Mouse (Mus musculus): Measurements from ENCODE around the gene 2310022A10Rik.
A peak's percentile ranks its signal among the peaks of the same experiment; 100 is the strongest.

2310022A10Rik gene

GRCm38 (mm10) chr7:27590088-27590487 is 37.1 kb downstream of the 2310022A10Rik start:
- DNase-seq (ENCODE audit: extremely low spot score, low spot score), result no peak

GRCm38 (mm10) chr7:27590566-27591213 is 37.7 kb downstream of the 2310022A10Rik start:
- DNase-seq (ENCODE audit: extremely low spot score, low spot score), result no peak

GRCm38 (mm10) chr7:27591266-27592216 is 38.5 kb downstream of the 2310022A10Rik start, which contains the start of gene Akt2:
Gene Akt2 (plus strand): TSS chr7:27591552.
- peak; percentile 95 for DNase-seq (ENCODE audit: extremely low spot score, low spot score)

- no peak for DNase-seq (ENCODE audit: extremely low spot score, low spot score)
Measured at GRCm38 (mm10) chr7:27592217-27592929, 39.3 kb downstream of the 2310022A10Rik start.

GRCm38 (mm10) chr7:27592934-27593645 is 40.1 kb downstream of the 2310022A10Rik start:
- DNase-seq (ENCODE audit: extremely low spot score, low spot score), result no peak

- DNase-seq (ENCODE audit: extremely low spot score, low spot score), result no peak
Measured at GRCm38 (mm10) chr7:27596586-27597503, 43.8 kb downstream of the 2310022A10Rik start.

GRCm38 (mm10) chr7:27598053-27598452 is 45.0 kb downstream of the 2310022A10Rik start:
- no peak for DNase-seq (ENCODE audit: extremely low spot score, low spot score)

GRCm38 (mm10) chr7:27601628-27602027 is 48.6 kb downstream of the 2310022A10Rik start:
- no peak for DNase-seq (ENCODE audit: extremely low spot score, low spot score)

GRCm38 (mm10) chr7:27602161-27602560 is 49.1 kb downstream of the 2310022A10Rik start:
- DNase-seq (ENCODE audit: extremely low spot score, low spot score), result no peak

GRCm38 (mm10) chr7:27602835-27603234 is 49.8 kb downstream of the 2310022A10Rik start:
- no peak for DNase-seq (ENCODE audit: extremely low spot score, low spot score)

- no peak for DNase-seq (ENCODE audit: extremely low spot score, low spot score)
Measured at GRCm38 (mm10) chr7:27604661-27605348, 51.8 kb downstream of the 2310022A10Rik start.

GRCm38 (mm10) chr7:27605499-27606285 is 52.7 kb downstream of the 2310022A10Rik start:
- DNase-seq (ENCODE audit: extremely low spot score, low spot score), result no peak

- no peak for DNase-seq (ENCODE audit: extremely low spot score, low spot score)
Measured at GRCm38 (mm10) chr7:27606481-27607254, 53.6 kb downstream of the 2310022A10Rik start.

GRCm38 (mm10) chr7:27607580-27607979 is 54.5 kb downstream of the 2310022A10Rik start:
- no peak for DNase-seq (ENCODE audit: extremely low spot score, low spot score)

GRCm38 (mm10) chr7:27608130-27608529 is 55.1 kb downstream of the 2310022A10Rik start:
- no peak for DNase-seq (ENCODE audit: extremely low spot score, low spot score)

- DNase-seq (ENCODE audit: extremely low spot score, low spot score), result no peak
Measured at GRCm38 (mm10) chr7:27609285-27609684, 56.3 kb downstream of the 2310022A10Rik start.

GRCm38 (mm10) chr7:27609688-27610087 is 56.7 kb downstream of the 2310022A10Rik start:
- no peak for DNase-seq (ENCODE audit: extremely low spot score, low spot score)

GRCm38 (mm10) chr7:27610370-27610769 is 57.3 kb downstream of the 2310022A10Rik start:
- DNase-seq (ENCODE audit: extremely low spot score, low spot score), result no peak
